Mouse (Mus musculus): ENCODE measurements around the gene Cacna1d.

The Cacna1d gene

GRCm38 (mm10) chr14:30129378-30129777 is 361.9 kb downstream of the Cacna1d start:
- in situ Hi-C loops (cut with MboI; ENCODE audit: unreplicated experiment in 2 of 2), result no loop called here

- in situ Hi-C loops (cut with MboI; ENCODE audit: unreplicated experiment in 2 of 2), result loop anchor here (25.0 kb wide), 2 partner anchors 562 to 762 kb away; partner anchors contain the start of genes Itih4 (in 1 of the 2) and Mustn1 (in 1 of the 2)
Observed at GRCm38 (mm10) chr14:30124951-30125690, 366.1 kb downstream of the Cacna1d start.

- in situ Hi-C loops (cut with MboI; ENCODE audit: unreplicated experiment in 2 of 2), result loop anchor here (25.0 kb wide), 2 partner anchors 567 to 767 kb away; partner anchors contain the start of genes Itih4 (in 1 of the 2) and Mustn1 (in 1 of the 2)
Observed at GRCm38 (mm10) chr14:30120023-30120422, 371.2 kb downstream of the Cacna1d start.

GRCm38 (mm10) chr14:30113392-30114108 is 377.7 kb downstream of the Cacna1d start:
- in situ Hi-C loops (cut with MboI; ENCODE audit: unreplicated experiment in 2 of 2), result loop anchor here (10.0 to 25.0 kb wide), 3 partner anchors 561 to 774 kb away; partner anchors contain the start of genes Itih4 (in 1 of the 2) and Mustn1 (in 1 of the 2)

GRCm38 (mm10) chr14:30109079-30109478 is 382.2 kb downstream of the Cacna1d start:
- in situ Hi-C loops (cut with MboI; ENCODE audit: unreplicated experiment in 2 of 2), result loop anchor here (25.0 kb wide), 2 partner anchors 578 to 778 kb away; partner anchors contain the start of genes Itih4 (in 1 of the 2) and Mustn1 (in 1 of the 2)

- in situ Hi-C loops (cut with MboI; ENCODE audit: unreplicated experiment in 2 of 2), result loop anchor here (25.0 kb wide), 2 partner anchors 581 to 781 kb away; partner anchors contain the start of genes Itih4 (in 1 of the 2) and Mustn1 (in 1 of the 2)
Observed at GRCm38 (mm10) chr14:30106550-30106949, 384.7 kb downstream of the Cacna1d start.

GRCm38 (mm10) chr14:30105551-30105950 is 385.7 kb downstream of the Cacna1d start:
- in situ Hi-C loops (cut with MboI; ENCODE audit: unreplicated experiment in 2 of 2), result loop anchor here (25.0 kb wide), 2 partner anchors 582 to 782 kb away; partner anchors contain the start of genes Itih4 (in 1 of the 2) and Mustn1 (in 1 of the 2)

GRCm38 (mm10) chr14:30103946-30104536 is 387.2 kb downstream of the Cacna1d start:
- in situ Hi-C loops (cut with MboI; ENCODE audit: unreplicated experiment in 2 of 2), result loop anchor here (25.0 kb wide), 2 partner anchors 583 to 783 kb away; partner anchors contain the start of genes Itih4 (in 1 of the 2) and Mustn1 (in 1 of the 2)

- in situ Hi-C loops (cut with MboI; ENCODE audit: unreplicated experiment in 2 of 2), result no loop called here
Observed at GRCm38 (mm10) chr14:30097239-30097638, 394.0 kb downstream of the Cacna1d start.

- in situ Hi-C loops (cut with MboI; ENCODE audit: unreplicated experiment in 2 of 2), result no loop called here
Observed at GRCm38 (mm10) chr14:30092426-30092825, 398.8 kb downstream of the Cacna1d start.

- in situ Hi-C loops (cut with MboI; ENCODE audit: unreplicated experiment in 2 of 2), result no loop called here
Observed at GRCm38 (mm10) chr14:30092021-30092420, 399.2 kb downstream of the Cacna1d start.

GRCm38 (mm10) chr14:30079729-30080128 is 411.5 kb downstream of the Cacna1d start:
- in situ Hi-C loops (cut with MboI; ENCODE audit: unreplicated experiment in 2 of 2), result no loop called here

GRCm38 (mm10) chr14:30078115-30078808 is 413.0 kb downstream of the Cacna1d start:
- in situ Hi-C loops (cut with MboI; ENCODE audit: unreplicated experiment in 2 of 2), result no loop called here

- in situ Hi-C loops (cut with MboI; ENCODE audit: unreplicated experiment in 2 of 2), result no loop called here
Observed at GRCm38 (mm10) chr14:30075268-30075887, 415.9 kb downstream of the Cacna1d start.

- in situ Hi-C loops (cut with MboI; ENCODE audit: unreplicated experiment in 2 of 2), result no loop called here
Observed at GRCm38 (mm10) chr14:30068566-30068965, 422.7 kb downstream of the Cacna1d start.

- in situ Hi-C loops (cut with MboI; ENCODE audit: unreplicated experiment in 2 of 2), result no loop called here
Observed at GRCm38 (mm10) chr14:30066752-30067151, 424.5 kb downstream of the Cacna1d start.

- in situ Hi-C loops (cut with MboI; ENCODE audit: unreplicated experiment in 2 of 2), result no loop called here
Observed at GRCm38 (mm10) chr14:30064864-30065263, 426.4 kb downstream of the Cacna1d start.

GRCm38 (mm10) chr14:30056031-30056766 is 435.1 kb downstream of the Cacna1d start:
- in situ Hi-C loops (cut with MboI; ENCODE audit: unreplicated experiment in 2 of 2), result no loop called here

GRCm38 (mm10) chr14:30054922-30055321 is 436.3 kb downstream of the Cacna1d start:
- in situ Hi-C loops (cut with MboI; ENCODE audit: unreplicated experiment in 2 of 2), result no loop called here

Data from v-Abl transformed pro-B cells (cell line).